Mouse (Mus musculus): ENCODE measurements at regions not wholly inside any gene's neighbourhood (a gene's known extent, or its start where the extent isn't known, plus 50 kb on each side); places are given as distances from the start of the nearest gene placed in this dataset.

DNA sequence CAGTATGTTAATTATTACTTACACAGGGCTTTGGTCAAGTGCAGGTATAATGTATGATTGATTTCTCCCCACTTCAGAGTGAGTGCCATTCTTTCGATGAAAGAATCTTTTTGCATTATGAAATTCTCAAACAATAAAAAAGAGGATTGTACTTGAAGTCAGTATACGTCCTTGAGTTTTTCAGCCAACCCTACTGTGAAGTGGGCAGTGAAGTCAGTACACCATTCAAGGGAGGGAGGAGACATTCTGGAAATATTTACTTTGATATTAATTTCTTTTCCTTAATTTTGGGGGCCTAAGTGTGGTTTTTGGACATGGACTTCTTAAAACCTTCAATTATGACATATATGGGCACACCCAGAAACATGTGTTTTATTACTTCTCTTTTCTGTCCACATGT is 586.2 kb upstream of the Nrsn1 start:
- Histone ChIP-seq H3K4me1 (replicated peaks) (no peaks in the 10 kb centered on the region), H3K4me2 (no peak overlapping the region), H3K27ac (no peak overlapping the region), H3K27me3 (no peaks in the 10 kb centered on the region), H3K4me3 (replicated peaks) (no peak overlapping the region), H3K9me3 (replicated peaks) (no peaks in the 10 kb centered on the region), H3K36me3 (no peaks in the 10 kb centered on the region), H3K9ac (no peak overlapping the region)
- no peak for DNase-seq
- no peak for ATAC-seq (ENCODE audit: low read depth)
- 64% methylated on average over 2 of the region's 2 CpGs for WGBS (ENCODE audit: insufficient replicate concordance)

DNA sequence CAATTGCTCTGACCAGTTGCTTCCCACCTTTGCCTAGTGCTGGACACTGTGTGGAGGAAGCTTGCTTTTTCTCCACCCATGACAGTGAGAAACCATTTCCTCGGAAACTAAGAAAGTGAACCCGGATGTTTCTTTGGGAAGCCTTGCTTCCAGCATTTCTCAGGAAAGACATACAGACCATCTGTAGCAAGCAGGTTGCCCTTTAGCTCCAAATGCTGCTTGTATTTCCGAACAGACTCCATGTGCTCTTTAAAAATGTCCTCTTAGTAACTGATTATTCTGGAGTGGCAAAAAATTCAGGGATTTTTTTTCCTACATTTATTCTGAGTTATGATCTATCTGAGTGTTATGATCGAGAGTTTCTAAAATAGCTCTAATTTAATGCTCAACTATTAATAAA is 577.9 kb upstream of the Nrsn1 start:
- Histone ChIP-seq H3K9ac (no peak overlapping the region), H3K4me2 (no peak overlapping the region), H3K27ac (no peak overlapping the region), H3K9me3 (replicated peaks) (no peaks in the 10 kb centered on the region), H3K4me1 (replicated peaks) (no peaks in the 10 kb centered on the region), H3K4me3 (replicated peaks) (no peak overlapping the region), H3K36me3 (no peaks in the 10 kb centered on the region), H3K27me3 (no peaks in the 10 kb centered on the region)
- ATAC-seq (ENCODE audit: low read depth), result no peak
- DNase-seq, result no peak
- 53% methylated on average over 4 of the region's 4 CpGs for WGBS (ENCODE audit: insufficient replicate concordance)

DNA sequence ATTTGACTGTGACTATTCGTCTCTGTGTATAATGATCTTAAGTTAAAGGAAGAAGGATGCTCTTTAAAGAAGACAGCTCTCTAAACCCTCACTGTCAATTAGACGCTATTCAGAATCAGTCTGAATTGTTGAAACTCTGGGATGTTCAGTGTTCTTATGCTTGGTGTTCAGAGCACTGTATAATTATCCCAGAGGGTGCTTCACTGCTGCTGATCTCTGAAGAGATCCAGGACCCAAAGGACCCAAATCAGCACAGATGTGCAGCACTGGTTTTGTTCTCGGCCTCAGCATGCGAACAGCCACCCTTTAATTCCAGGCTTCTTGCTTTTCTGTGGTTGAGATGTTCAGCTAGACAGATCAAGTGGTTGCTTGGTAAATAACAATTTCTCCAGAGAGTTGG is 567.9 kb upstream of the Nrsn1 start:
- no peak for DNase-seq
- WGBS (ENCODE audit: insufficient replicate concordance), result 64% methylated on average over 4 of the region's 4 CpGs
- H3K36me3 ChIP-seq, result no peaks in the 10 kb centered on the region
- H3K4me3 ChIP-seq (replicated peaks), result no peak overlapping the region
- H3K27me3 ChIP-seq, result no peaks in the 10 kb centered on the region
- no peak overlapping the region for H3K9ac ChIP-seq
- H3K9me3 ChIP-seq (replicated peaks), result no peaks in the 10 kb centered on the region
- no peak overlapping the region for H3K4me2 ChIP-seq
- no peak overlapping the region for H3K27ac ChIP-seq
- H3K4me1 ChIP-seq (replicated peaks), result no peaks in the 10 kb centered on the region
- no peak for ATAC-seq (ENCODE audit: low read depth)

DNA sequence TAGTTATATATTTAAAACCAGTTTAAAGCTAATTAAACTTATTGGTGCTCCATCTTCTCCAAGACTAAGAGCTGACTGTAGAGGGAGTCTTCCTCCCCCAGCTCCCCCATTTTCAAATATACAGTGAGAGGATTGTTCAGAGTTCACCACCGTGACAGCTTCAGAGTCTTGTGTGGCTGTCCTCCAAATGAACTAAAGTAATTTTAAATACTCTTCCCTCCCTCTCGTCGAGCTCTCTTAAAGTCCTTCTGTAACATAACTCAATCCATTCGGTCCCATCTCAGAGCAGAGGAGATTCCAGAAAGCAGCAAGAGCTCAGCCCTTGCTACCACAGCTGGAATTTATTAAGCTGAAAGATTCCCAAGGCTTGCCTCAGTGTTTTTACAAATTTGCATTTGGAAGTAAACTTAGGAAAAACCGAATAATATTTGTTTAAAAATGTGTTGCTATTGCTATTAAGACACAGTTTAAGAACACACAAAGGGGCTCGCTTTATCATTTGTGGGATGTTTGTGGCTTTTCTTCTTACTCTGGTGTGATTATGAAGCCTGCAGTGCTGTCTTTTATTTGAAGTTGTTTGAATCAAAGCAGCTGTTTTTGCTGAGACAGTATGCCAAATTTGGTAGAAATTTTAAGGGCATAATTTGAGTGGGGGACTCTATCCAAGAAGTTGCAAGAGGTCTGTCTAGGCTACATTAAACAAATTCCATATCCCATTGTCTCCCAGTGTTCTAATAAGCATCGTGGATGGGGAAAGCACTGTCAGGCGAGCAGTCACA is 559.0 kb upstream of the Nrsn1 start:
- H3K4me1 ChIP-seq (replicated peaks), result no peaks in the 10 kb centered on the region
- no peak overlapping the region for H3K27ac ChIP-seq
- no peak overlapping the region for H3K4me2 ChIP-seq
- DNase-seq (no peak), ATAC-seq (ENCODE audit: low read depth) (no peak)
- H3K9me3 ChIP-seq (replicated peaks), result no peaks in the 10 kb centered on the region
- H3K36me3 ChIP-seq, result no peaks in the 10 kb centered on the region
- 51% methylated on average over 8 of the region's 8 CpGs for WGBS (ENCODE audit: insufficient replicate concordance)
- H3K4me3 ChIP-seq (replicated peaks), result no peak overlapping the region
- no peaks in the 10 kb centered on the region for H3K27me3 ChIP-seq
- no peak overlapping the region for H3K9ac ChIP-seq

DNA sequence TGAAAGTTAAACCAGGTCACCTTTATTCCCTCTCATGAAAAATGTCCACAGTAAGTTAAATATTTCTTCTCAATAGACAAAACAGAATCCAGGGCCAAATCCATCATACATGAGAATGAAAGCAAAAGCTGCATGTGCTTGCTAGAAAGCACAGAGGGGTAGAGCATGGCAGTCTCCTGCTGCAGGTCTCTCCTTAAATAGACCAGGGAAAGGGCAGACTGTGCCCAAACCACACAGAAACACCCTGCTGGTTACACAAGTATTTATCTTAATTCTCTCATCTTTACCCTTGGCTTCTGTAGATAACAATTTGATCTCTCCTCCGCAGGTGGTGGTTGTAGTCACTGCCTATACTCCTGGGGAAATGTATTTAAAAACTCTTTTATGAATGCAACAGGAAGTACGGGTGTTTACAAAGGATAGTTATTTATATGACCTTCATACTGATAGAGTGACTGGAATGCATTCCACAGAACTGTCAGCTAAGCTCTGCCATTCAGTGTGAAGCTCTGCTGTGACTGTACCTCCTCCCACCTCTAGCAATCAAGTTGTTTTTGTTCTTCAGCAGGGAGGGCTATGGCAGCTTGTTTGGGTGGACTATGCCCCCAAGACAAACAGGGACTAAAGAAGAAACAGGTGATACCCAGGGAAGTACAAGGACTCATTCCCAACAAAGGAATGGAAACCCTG is 538.4 kb upstream of the Nrsn1 start:
- Histone ChIP-seq H3K9ac (no peak overlapping the region), H3K4me1 (replicated peaks) (no peaks in the 10 kb centered on the region), H3K36me3 (no peaks in the 10 kb centered on the region), H3K9me3 (replicated peaks) (no peaks in the 10 kb centered on the region), H3K27ac (no peak overlapping the region), H3K4me2 (no peak overlapping the region), H3K4me3 (replicated peaks) (no peak overlapping the region), H3K27me3 (no peaks in the 10 kb centered on the region)
- WGBS (ENCODE audit: insufficient replicate concordance), result 40% methylated on average over 2 of the region's 2 CpGs
- ATAC-seq (ENCODE audit: low read depth) (no peak), DNase-seq (no peak)

DNA sequence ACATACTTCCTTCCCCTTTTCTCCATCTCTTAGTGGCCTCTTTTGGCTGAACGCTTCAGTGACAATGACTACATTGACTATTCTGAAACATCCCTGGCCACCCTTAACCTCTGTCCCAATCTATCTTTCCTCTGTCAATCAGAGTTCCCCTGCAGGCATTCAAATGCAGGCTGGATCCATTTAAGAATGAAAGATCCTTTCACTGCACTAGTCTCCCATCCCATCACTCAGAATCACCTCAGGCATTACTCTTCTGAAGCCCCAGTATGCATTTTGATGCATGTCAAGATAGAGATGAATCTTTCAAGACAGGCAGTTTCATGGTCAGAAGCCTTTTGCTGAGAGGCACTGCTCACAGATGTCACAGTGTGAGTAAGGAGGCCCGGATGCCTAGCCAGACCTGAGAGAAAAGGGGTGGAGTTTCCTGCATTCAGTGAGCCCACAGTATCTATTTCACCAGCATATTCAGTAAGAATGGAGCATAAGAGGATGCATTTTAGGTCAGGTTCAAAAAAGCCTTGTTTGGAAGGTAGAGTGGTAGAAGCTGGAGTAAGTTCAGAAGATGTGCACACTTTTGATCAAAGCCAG is 523.0 kb upstream of the Nrsn1 start:
- Histone ChIP-seq H3K36me3 (no peaks in the 10 kb centered on the region), H3K9ac (no peak overlapping the region), H3K27ac (no peak overlapping the region), H3K4me1 (replicated peaks) (no peaks in the 10 kb centered on the region), H3K4me3 (replicated peaks) (no peak overlapping the region), H3K27me3 (no peaks in the 10 kb centered on the region), H3K4me2 (no peak overlapping the region), H3K9me3 (replicated peaks) (no peaks in the 10 kb centered on the region)
- 25% methylated on average over 2 of the region's 2 CpGs for WGBS (ENCODE audit: insufficient replicate concordance)
- ATAC-seq (ENCODE audit: low read depth), result no peak
- no peak for DNase-seq

DNA sequence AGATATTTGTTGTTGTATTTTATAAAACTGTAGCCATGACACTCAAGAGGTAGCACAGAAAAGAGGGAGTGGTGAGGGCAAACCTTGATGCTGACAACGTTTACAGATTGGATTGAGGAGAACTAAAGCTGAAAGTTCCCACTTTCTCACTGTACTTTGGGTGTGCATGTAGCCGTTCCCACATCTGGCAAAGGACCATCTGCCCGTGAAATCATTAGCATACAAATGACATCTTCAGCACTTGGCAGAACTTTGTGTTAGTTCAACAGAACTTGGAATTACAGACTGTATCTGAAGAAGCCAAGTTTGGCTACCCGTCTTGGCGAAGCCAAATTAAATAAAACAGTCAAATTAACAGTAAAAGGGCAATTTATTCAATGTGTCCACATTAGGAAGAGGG is 510.9 kb upstream of the Nrsn1 start:
- Histone ChIP-seq H3K4me1 (replicated peaks) (no peaks in the 10 kb centered on the region), H3K4me2 (no peak overlapping the region), H3K9ac (no peak overlapping the region), H3K36me3 (no peaks in the 10 kb centered on the region), H3K4me3 (replicated peaks) (no peak overlapping the region), H3K27ac (no peak overlapping the region), H3K9me3 (replicated peaks) (no peaks in the 10 kb centered on the region), H3K27me3 (no peaks in the 10 kb centered on the region)
- 59% methylated on average over 5 of the region's 5 CpGs for WGBS (ENCODE audit: insufficient replicate concordance)
- DNase-seq, result no peak
- no peak for ATAC-seq (ENCODE audit: low read depth)

DNA sequence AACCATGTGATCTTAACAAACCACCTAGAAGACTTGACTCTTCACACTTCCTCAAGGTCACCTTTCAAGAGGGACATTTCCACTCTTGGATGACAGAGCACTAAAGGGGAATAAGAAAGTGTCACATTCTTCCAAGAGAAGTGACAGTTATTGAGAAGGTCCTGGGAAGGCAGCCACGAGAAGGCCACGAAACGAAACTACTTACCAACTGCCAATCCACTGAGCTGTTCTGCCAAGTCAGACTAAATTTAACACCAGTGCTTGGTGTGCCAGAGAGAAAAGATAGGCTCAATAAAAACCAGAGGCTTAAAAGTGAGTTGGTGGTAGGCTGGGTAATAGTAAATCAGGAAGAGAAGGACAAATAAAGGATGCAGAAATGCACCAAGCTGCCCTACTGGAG is 507.4 kb upstream of the Nrsn1 start:
- Histone ChIP-seq H3K27ac (no peak overlapping the region), H3K4me2 (no peak overlapping the region), H3K9me3 (replicated peaks) (no peaks in the 10 kb centered on the region), H3K36me3 (no peaks in the 10 kb centered on the region), H3K27me3 (no peaks in the 10 kb centered on the region), H3K4me3 (replicated peaks) (no peak overlapping the region), H3K4me1 (replicated peaks) (no peaks in the 10 kb centered on the region), H3K9ac (no peak overlapping the region)
- DNase-seq (no peak), ATAC-seq (ENCODE audit: low read depth) (no peak)
- 64% methylated on average over 3 of the region's 3 CpGs for WGBS (ENCODE audit: insufficient replicate concordance)

DNA sequence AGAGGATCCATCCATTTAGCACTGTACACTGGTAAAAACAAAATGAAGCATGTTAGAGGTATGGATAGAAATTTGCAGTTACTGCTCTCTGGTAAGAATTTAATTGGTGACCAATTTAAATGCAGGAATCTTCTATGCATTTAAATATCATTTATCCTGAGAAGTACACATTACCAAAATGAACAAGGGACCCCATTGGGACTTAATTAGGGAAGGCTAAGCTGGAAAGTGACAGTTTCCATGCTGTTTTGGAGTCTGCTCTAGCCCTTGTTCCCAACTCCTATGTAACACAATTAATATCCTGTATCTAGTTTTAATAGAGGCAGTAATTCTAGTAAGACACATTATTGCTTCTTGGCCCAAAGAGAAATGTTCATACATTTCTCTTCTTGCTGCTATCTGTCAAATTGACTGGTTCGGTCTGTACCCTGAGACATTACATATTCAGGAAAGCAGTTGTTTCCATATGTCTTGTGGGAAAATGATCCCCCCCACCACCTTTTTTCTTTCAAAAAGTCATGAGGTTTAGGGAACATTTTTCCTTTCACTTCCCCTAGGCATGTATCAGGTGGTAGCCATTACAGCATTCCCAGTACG is 504.4 kb upstream of the Nrsn1 start:
- H3K9ac ChIP-seq, result no peak overlapping the region
- H3K4me2 ChIP-seq, result no peak overlapping the region
- H3K4me1 ChIP-seq (replicated peaks), result no peaks in the 10 kb centered on the region
- H3K27ac ChIP-seq, result no peak overlapping the region
- ATAC-seq (ENCODE audit: low read depth) (no peak), DNase-seq (no peak)
- 73% methylated on average over 2 of the region's 2 CpGs for WGBS (ENCODE audit: insufficient replicate concordance)
- no peak overlapping the region for H3K4me3 ChIP-seq (replicated peaks)
- H3K27me3 ChIP-seq, result no peaks in the 10 kb centered on the region
- H3K36me3 ChIP-seq, result no peaks in the 10 kb centered on the region
- no peaks in the 10 kb centered on the region for H3K9me3 ChIP-seq (replicated peaks)

DNA sequence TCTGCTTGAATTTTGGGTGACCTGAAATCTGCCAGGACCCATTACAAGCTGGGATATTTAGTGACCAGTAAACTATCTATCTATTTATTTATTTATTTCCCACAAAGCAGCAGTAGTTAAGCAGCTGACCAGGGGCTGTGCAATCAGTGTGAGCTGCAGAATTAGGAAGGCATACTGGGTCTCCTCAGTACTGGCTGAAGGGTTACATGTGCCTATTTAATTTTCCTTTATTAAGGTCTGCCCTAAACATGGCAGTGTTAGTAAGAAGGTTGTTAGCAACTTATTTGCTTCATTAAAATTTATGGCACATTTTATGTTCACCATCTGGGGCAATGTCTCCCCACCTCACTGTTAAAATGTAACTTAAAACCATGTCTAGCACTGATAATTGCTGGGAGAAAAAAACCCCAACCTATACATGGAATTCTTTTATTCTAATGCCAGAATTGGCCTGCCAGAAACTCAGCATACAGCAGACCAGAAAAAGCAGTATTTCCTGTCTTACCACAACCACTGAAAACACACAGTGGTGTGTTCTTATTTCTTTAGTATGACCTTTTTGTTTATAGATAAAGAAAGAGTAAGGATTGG is 484.3 kb upstream of the Nrsn1 start:
- H3K4me2 ChIP-seq, result no peak overlapping the region
- H3K27ac ChIP-seq, result no peak overlapping the region
- H3K4me1 ChIP-seq (replicated peaks), result no peaks in the 10 kb centered on the region
- no peaks in the 10 kb centered on the region for H3K36me3 ChIP-seq
- H3K9me3 ChIP-seq (replicated peaks), result no peaks in the 10 kb centered on the region
- DNase-seq (no peak), ATAC-seq (ENCODE audit: low read depth) (no peak)
- H3K4me3 ChIP-seq (replicated peaks), result no peak overlapping the region
- no peak overlapping the region for H3K9ac ChIP-seq
- H3K27me3 ChIP-seq, result no peaks in the 10 kb centered on the region

DNA sequence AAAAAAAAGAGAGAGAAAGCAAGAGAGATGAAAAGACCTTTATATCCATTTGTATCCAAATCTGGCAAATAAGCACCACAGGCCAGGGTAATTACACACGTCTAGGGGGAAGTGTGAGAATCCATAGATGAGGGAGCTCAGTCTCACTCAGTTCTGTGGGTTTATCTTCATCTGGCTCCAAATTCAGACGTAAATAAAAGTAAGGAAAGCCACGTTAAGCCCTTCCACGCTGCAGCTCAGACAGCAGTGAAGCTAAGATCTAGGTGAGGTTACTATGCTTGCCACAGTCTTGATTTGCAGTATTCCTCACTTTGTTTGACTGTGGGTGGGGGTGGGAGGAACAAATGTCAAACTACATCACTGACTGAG is 481.1 kb upstream of the Nrsn1 start:
- WGBS (ENCODE audit: insufficient replicate concordance), result 53% methylated on average over 4 of the region's 4 CpGs
- ATAC-seq (ENCODE audit: low read depth), result no peak

More for the DNA sequence above, 481.1 kb upstream of the Nrsn1 start:
- no peak overlapping the region for H3K27ac ChIP-seq
- no peak overlapping the region for H3K4me2 ChIP-seq
- no peak overlapping the region for H3K9ac ChIP-seq
- no peaks in the 10 kb centered on the region for H3K27me3 ChIP-seq
- no peaks in the 10 kb centered on the region for H3K36me3 ChIP-seq
- H3K4me1 ChIP-seq (replicated peaks), result no peaks in the 10 kb centered on the region
- no peaks in the 10 kb centered on the region for H3K9me3 ChIP-seq (replicated peaks)
- DNase-seq, result no peak
- H3K4me3 ChIP-seq (replicated peaks), result no peak overlapping the region
